Mouse (Mus musculus): ENCODE data around the gene Pik3cb.

- TF ChIP-seq CTCF (IDR thresholded peaks at IDR 0.05; ENCODE audit: insufficient read depth, low read length): no peak
- no peak for TF ChIP-seq POLR2A (IDR thresholded peaks at IDR 0.05; ENCODE audit: borderline replicate concordance, extremely low read depth, low read depth, low read length)
These were observed 130.6 kb downstream of the Pik3cb start for GRCm38 (mm10) chr9:99009898-99010199.
